Mouse (Mus musculus) myocyte (in vitro differentiated cells): Measurements from ENCODE around the gene Ppa1. TPM values are rescaled to one million over a fixed set of nuclear protein-coding genes. Genes with fewer than 3 reads are reported as not detected.

Experiments used
- H3K27me3 ChIP-seq: one replicate; pipeline ENCODE4 v1.6.1; 2011; ENCODE audit not compliant: control insufficient read depth, insufficient read depth, insufficient read length
- H3K36me3 ChIP-seq: one replicate; pipeline ENCODE4 v1.6.1; 2011; ENCODE audit not compliant: control insufficient read depth, insufficient read depth
- H3K4me2 ChIP-seq: one replicate; pipeline ENCODE4 v1.6.1; 2011; ENCODE audit warnings: low read depth, control low read depth
- H3K4me3 ChIP-seq: one replicate; pipeline ENCODE4 v1.5.1; 2011; ENCODE audit warnings: mild to moderate bottlenecking, control low read depth, moderate library complexity
- H3K79me2 ChIP-seq: one replicate; pipeline ENCODE4 v1.6.1; 2011; ENCODE audit not compliant: control insufficient read depth, insufficient read depth
- H3ac ChIP-seq: one replicate; pipeline ENCODE4 v1.6.1; 2011; ENCODE audit not compliant: control insufficient read depth, insufficient read length
- CEBPB ChIP-seq: IDR thresholded peaks from 2 replicates; pipeline ENCODE4 v1.6.1; 2011; ENCODE audit warnings: mild to moderate bottlenecking, moderate library complexity; ENCODE audit not compliant: poor library complexity, insufficient read depth, severe bottlenecking
- E2F4 ChIP-seq: IDR thresholded peaks from one replicate; pipeline ENCODE4 v1.6.1; 2011; ENCODE audit warnings: mild to moderate bottlenecking, control low read depth, moderate library complexity; ENCODE audit not compliant: insufficient read depth
- MAX ChIP-seq: IDR thresholded peaks from one replicate; pipeline ENCODE4 v1.6.1; 2011; ENCODE audit warnings: low read depth, mild to moderate bottlenecking, control low read depth
- MYOD1 ChIP-seq, 3 experiments: IDR thresholded peaks; one replicate each; pipeline ENCODE4 v1.6.1; 2011; ENCODE audit warnings: control low read depth in 2 of 3, low read depth in 2 of 3, mild to moderate bottlenecking in 2 of 3, moderate library complexity in 1 of 3; ENCODE audit not compliant: insufficient read length in 2 of 3, control insufficient read depth in 1 of 3
- MYOG ChIP-seq, 3 experiments: IDR thresholded peaks; one replicate each; pipeline ENCODE4 v1.6.1; 2011; ENCODE audit warnings: control low read depth in 2 of 3, low read depth in 2 of 3, mild to moderate bottlenecking in 2 of 3; ENCODE audit not compliant: insufficient read length in 2 of 3, control insufficient read depth in 1 of 3, insufficient read depth in 1 of 3
- POLR2A ChIP-seq: IDR thresholded peaks from one replicate; pipeline ENCODE4 v1.6.1; 2011; ENCODE audit warnings: low read depth, mild to moderate bottlenecking, control low read depth, moderate library complexity; ENCODE audit not compliant: insufficient read length
- POLR2AphosphoS2 ChIP-seq: IDR thresholded peaks from one replicate; pipeline ENCODE4 v1.6.1; 2011; ENCODE audit warnings: low read depth, control low read depth; ENCODE audit not compliant: insufficient read length
- REST ChIP-seq: IDR thresholded peaks from one replicate; pipeline ENCODE4 v1.6.1; 2011; ENCODE audit warnings: mild to moderate bottlenecking, control low read depth, moderate library complexity; ENCODE audit not compliant: insufficient read depth, insufficient read length
- SRF ChIP-seq: IDR thresholded peaks from one replicate; pipeline ENCODE4 v1.6.1; 2011; ENCODE audit warnings: low read depth; ENCODE audit not compliant: control insufficient read depth, insufficient read length
- TCF12 ChIP-seq: IDR thresholded peaks from one replicate; pipeline ENCODE4 v1.6.1; 2011; ENCODE audit warnings: mild to moderate bottlenecking, control low read depth; ENCODE audit not compliant: poor library complexity, insufficient read depth, severe bottlenecking
- TCF3 ChIP-seq: IDR thresholded peaks from one replicate; pipeline ENCODE4 v1.6.1; 2011; ENCODE audit warnings: low read depth, control low read depth; ENCODE audit not compliant: insufficient read length
- USF1 ChIP-seq: IDR thresholded peaks from one replicate; pipeline ENCODE4 v1.6.1; 2011; ENCODE audit warnings: low read depth, mild to moderate bottlenecking, control low read depth, moderate library complexity
- polyA plus RNA-seq: library from polyadenylated mRNA; unstranded; fragments of >200 nt; fragmentation: generic; extraction: Trizol; gene quantifications from one replicate; pipeline ENCODE4 v1.2.1, GENCODE M21; 2012; ENCODE audit warnings: missing spikeins

Gene Ppa1
- polyA plus RNA-seq, 1 experiment = 93.2 TPM

GRCm38 (mm10) chr10:61679545-61679944, 31.2 kb downstream of the Ppa1 start:
- no peaks in the 10 kb centered on the region for H3K27me3 ChIP-seq
- peak overlapping the region; percentile 83 for H3K4me2 ChIP-seq
- peaks cover 42% of the 10 kb centered on the region for H3K79me2 ChIP-seq
- peak overlapping the region; percentile 62 for H3ac ChIP-seq
- H3K36me3 ChIP-seq = peaks cover 9% of the 10 kb centered on the region
- TF ChIP-seq POLR2AphosphoS2 (no peak), MYOD1 (IDR thresholded peaks at IDR 0.05; ENCODE audit: control insufficient read depth in 1 of 3, insufficient read length in 2 of 3, low read depth in 2 of 3) (no peak), REST (no peak), MYOG (IDR thresholded peaks at IDR 0.05; ENCODE audit: control insufficient read depth in 1 of 3, insufficient read depth in 1 of 3, insufficient read length in 2 of 3, low read depth in 2 of 3) (no peak), SRF (no peak), TCF3 (no peak), USF1 (no peak), POLR2A (no peak), CEBPB (no peak), E2F4 (no peak), TCF12 (no peak), MAX (no peak)
- H3K4me3 ChIP-seq = peak overlapping the region; percentile 76

- Histone ChIP-seq H3K79me2 (peaks cover 49% of the 10 kb centered on the region), H3K27me3 (no peaks in the 10 kb centered on the region), H3K4me2 (peak within 1 kb of the TSS; percentile 83), H3K4me3 (peak within 1 kb of the TSS; percentile 76), H3ac (peak within 1 kb of the TSS; percentile 62), H3K36me3 (peaks cover 16% of the 10 kb centered on the region)
- peak in 1 of 3 experiments; percentile 34 for TF ChIP-seq MYOD1 (IDR thresholded peaks at IDR 0.05; ENCODE audit: control insufficient read depth in 1 of 3, insufficient read length in 2 of 3, low read depth in 2 of 3)
- no peak for TF ChIP-seq CEBPB
- TF ChIP-seq TCF12 = no peak
- peak; percentile 91 for TF ChIP-seq POLR2A
- no peak for TF ChIP-seq MYOG (IDR thresholded peaks at IDR 0.05; ENCODE audit: control insufficient read depth in 1 of 3, insufficient read depth in 1 of 3, insufficient read length in 2 of 3, low read depth in 2 of 3)
- TF ChIP-seq USF1 = peak; percentile 29
- TF ChIP-seq E2F4 = no peak
- peak; percentile 94 for TF ChIP-seq POLR2AphosphoS2
- TF ChIP-seq TCF3 = no peak
- no peak for TF ChIP-seq MAX
- TF ChIP-seq REST = no peak
- TF ChIP-seq SRF = peak; percentile 24
Measured at GRCm38 (mm10) chr10:61680015-61680913, 31.9 kb downstream of the Ppa1 start, which contains the start of gene Sar1a. Gene Sar1a, plus strand, starts transcription at chr10:61680299.

GRCm38 (mm10) chr10:61689405-61689804, 41.1 kb downstream of the Ppa1 start:
- H3K4me3 ChIP-seq = no peak overlapping the region
- H3K36me3 ChIP-seq = peaks cover 68% of the 10 kb centered on the region
- TF ChIP-seq CEBPB (no peak), POLR2A (no peak), E2F4 (no peak), SRF (no peak), MYOD1 (IDR thresholded peaks at IDR 0.05; ENCODE audit: control insufficient read depth in 1 of 3, insufficient read length in 2 of 3, low read depth in 2 of 3) (no peak), USF1 (no peak), TCF3 (no peak), MYOG (IDR thresholded peaks at IDR 0.05; ENCODE audit: control insufficient read depth in 1 of 3, insufficient read depth in 1 of 3, insufficient read length in 2 of 3, low read depth in 2 of 3) (no peak)
- no peak overlapping the region for H3ac ChIP-seq
- peaks cover 15% of the 10 kb centered on the region for H3K79me2 ChIP-seq
- no peaks in the 10 kb centered on the region for H3K27me3 ChIP-seq
- H3K4me2 ChIP-seq = no peak overlapping the region

- peaks cover 4% of the 10 kb centered on the region for H3K27me3 ChIP-seq
- H3K79me2 ChIP-seq = no peaks in the 10 kb centered on the region
- peaks cover 33% of the 10 kb centered on the region for H3K36me3 ChIP-seq
- H3ac ChIP-seq = no peak overlapping the region
- H3K4me3 ChIP-seq = no peak overlapping the region
- H3K4me2 ChIP-seq = no peak overlapping the region
- TF ChIP-seq POLR2A (no peak), POLR2AphosphoS2 (no peak), USF1 (no peak), TCF3 (no peak), MAX (no peak), TCF12 (no peak), MYOG (IDR thresholded peaks at IDR 0.05; ENCODE audit: control insufficient read depth in 1 of 3, insufficient read depth in 1 of 3, insufficient read length in 2 of 3, low read depth in 2 of 3) (no peak), SRF (no peak), CEBPB (no peak), E2F4 (no peak), REST (no peak), MYOD1 (IDR thresholded peaks at IDR 0.05; ENCODE audit: control insufficient read depth in 1 of 3, insufficient read length in 2 of 3, low read depth in 2 of 3) (no peak)
Measured at GRCm38 (mm10) chr10:61693563-61693962, 45.2 kb downstream of the Ppa1 start.
